Mouse (Mus musculus) spleen, adult 18-20 months (tissue): ENCODE data around the gene Cars2.
"Not testable (repeated sequence)": the region's sequence is repeated elsewhere in the genome, so short reads cannot be mapped to it uniquely, and the experiment has no call there.

Experiments
- DNase-seq, 2 experiments: peaks; one replicate each; pipeline ENCODE4 v3.0.0; 2022; ENCODE audit warnings: mixed read lengths in 2 of 2

The Cars2 gene

DNA sequence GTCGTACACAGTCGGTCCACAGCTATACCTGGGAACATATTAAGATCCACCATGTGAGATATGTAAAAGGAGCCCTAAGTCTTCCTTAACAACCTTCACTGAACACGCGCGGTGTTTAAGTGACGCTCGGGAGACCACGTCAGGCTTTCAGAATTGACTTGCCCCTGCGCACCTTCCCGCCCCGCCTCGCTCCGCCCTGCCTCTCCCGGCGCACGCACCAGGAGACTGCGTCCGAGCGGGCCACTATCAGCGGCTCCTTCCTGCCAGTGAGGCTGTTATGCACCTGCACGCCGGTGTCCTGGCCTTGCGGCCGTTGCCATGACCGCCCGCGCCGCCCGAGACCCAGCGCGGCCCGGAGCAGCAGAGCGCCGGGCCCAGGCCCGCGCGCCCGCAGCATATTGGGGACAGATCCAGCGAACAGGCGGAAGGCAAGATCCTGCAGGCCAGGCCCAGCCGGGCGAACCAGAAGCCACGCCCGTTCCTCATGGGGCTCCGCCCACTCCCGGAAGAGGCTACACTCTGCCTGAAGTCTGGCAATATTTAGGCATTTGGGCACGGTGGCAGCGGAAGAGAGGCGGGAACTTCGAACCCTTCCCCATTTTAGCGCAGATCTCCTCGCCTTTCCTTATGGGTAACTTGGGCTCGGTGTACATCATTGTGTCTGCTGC, at the start of gene Cars2:
Gene Cars2, minus strand, starts transcription at position 503 of the 668 bp plus-strand sequence.
- DNase-seq = peak; percentile 91 to 97

DNA sequence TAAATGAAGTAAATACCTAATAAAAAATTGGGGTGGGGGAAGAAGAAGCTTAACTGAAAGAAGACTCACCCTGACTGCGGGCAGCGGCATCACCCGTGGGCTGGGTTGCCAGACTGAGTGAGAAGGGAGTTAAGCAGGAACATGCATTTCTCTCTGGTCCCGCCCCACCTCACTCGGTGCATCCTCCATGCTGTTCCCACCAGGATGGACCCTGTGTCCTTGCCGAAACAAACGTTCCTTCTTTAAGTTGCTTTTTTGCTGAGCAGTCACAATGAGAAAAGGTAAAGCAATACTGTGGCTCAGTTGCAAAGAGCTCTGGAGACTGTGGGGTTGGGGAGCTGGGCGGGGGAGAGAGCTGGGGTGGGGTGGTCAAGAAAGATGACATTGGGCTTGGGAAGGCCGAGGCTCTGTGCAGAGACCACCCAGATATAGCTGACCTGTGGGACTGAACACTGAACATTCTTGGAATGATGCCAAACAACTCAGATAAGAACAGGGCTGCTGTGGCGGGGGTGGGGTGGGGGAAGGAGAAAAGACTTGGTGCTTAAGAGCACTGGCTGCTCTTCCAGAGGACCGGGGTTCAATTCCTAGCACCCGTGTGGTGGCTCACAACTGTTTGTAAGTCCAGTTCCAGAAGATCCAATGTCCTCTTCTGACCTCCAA, 42.8 kb upstream of the Cars2 start:
- no peak for DNase-seq

DNA sequence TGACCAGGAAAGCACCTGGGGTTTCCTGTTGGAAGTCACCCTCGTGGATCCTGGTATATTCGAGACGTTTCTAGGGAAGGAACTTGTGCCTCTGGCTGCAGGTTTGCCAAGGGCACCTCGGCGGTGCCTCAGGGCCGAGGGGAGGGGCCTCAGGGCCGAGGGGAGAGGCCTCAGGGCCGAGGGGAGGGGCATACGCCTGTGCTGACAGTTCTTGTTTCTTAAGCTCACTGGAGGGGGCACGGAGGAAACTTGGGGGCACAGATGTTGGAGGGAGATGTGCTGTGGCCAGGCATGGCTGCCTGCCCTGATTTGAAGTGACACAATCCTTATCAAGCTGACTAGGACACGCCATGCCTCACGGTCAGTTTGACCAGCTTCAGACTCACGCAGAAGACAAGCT, 41.7 kb upstream of the Cars2 start:
- DNase-seq = no peak

DNA sequence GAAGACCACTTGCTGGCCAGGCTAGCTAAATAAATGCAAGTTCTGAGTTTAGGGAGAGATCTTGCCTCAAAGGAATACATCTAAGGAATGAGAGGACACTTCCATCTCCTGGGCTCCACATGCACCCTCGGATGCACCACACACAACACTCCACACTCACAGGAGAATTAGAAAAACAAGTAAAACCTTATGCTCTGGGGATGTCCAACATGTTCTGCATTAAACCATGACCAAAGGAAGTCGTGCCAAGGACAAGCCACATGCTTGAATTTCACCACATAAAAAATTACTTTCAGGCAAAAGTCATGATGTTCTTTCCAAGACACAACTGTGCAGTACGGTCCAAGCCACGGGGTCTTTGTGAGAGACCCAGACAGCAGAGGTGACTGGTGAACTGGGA, 41.3 kb upstream of the Cars2 start:
- DNase-seq = no peak

DNA sequence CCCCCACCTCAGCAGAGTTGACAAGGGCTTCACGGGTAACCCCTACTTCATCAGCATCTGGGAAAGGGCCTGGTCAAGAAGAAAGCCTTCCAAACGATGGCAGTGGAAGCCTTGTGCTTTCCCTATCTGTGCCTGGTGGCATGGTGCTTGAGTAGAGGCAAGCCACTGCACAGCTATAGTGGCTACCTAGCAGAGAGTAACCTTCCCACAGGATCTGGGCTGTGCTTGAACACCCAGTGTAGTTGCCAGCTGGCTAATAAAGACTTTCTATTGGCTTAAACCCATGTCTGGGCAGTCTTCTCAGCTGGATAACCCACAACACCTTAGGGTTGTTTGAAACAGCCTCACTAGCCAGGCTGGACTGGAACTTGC, 35.8 kb upstream of the Cars2 start:
- DNase-seq = no peak

DNA sequence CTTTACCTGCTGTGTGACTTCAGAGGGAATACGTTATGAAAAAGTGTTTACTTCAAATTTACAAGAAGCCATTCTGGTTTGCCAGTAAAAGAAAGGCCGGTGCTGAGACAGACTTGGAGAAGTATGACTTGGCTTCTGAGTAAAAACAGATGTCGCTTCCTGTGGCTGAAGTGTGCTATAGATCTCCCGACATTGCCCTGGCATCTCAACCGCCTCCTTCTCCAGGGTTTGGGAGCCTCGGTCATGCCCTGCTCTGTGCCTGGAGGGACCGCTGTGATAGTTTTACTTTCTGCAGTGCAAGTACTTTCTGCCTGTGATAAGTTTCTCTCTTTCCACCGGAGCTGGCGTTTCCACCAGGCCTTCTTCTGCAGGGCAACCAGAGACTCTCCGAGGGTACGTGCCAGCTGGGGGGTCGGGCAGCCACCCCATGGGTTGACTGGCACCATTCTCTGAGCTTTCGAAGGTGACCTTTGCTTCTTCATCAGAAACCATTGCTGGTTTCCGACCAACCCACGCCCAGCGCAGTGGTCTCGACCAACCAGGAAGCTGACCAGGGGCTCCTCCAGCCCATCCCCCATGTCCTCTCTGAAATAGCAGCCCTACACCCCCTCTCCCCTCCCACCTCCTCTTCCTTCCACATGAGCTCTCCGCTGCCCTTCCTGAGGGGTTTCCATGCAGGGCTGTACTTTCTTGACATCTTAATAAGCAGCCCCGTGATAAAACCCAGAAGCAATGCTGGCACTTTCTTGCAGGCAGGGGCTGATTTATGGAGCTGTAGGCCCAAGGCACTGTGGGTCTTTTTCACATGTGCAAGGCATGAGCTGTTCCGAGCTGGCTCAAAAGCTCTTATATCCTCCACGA, 35.2 kb upstream of the Cars2 start:
- DNase-seq = no peak

DNA sequence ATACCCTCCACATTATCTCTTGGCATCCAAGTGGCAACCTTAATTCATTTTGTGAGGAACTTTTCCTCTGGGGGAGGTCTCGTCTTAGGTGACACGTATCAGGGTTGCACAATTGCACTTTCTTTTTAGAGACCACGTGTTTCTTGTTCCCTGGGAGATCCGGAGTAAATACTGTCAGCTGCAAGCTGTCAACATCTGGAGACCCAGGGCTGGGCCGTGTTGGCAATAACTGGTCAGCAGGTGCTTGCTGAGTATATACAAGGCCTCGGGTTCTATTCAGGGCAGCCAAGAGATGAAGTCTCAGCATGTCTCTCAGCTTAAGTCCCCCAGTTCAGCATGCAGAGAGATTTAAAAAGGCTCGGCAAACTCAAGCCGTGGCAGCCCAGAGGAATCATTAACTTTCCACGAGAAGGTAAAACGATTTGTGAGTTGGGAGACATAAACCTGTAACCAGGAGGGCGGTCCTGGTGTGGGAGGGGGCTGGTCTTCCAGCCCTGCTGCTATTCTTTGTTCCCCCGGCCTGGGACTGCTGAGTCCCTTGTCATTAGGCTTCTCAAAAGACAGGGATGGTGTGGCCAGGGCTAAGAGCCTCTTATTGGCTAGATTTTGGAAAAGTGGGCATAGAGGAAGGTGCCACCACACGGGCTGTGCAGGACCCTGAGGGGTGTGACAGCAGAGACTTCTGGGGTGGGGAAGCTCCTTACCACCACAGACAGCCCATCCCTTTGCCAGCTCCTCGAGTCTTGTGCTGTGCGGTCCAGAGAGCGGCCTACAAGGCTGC, 25.2 kb upstream of the Cars2 start:
- no peak for DNase-seq

DNA sequence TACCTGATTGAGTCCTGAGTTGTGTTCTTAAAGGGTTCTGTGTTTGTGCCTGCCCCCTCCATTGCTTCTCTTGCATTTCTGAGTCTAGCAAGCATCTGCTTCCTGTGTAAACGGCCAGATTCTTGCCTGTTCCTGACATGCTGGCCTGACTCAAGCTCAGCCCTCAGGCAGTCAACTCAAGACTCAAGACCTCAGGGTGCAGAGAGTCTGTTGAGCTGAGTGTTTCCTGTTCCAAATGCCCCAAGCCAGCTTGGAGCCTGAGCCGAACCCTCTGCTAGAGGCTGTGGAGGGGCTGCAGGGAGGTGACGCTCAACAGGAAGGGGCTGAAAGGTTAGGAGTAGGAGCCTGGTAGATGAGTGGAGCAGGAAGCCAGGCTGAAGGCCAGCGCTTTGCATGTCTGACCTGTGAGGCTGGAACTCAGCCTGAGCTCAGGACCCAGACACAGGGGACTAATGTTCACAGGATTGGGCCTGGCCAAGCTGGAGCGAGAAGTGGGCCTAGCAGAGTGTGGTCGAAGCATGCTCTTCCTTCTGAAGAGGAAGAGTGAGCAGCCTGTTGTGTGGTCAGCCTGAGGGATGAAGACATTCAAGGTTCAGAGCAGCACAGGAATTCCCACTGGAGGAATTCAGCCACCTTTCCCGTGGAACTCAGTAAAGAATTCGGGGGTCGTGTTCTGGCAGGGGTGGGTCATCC, 24.5 kb upstream of the Cars2 start:
- no peak for DNase-seq

DNA sequence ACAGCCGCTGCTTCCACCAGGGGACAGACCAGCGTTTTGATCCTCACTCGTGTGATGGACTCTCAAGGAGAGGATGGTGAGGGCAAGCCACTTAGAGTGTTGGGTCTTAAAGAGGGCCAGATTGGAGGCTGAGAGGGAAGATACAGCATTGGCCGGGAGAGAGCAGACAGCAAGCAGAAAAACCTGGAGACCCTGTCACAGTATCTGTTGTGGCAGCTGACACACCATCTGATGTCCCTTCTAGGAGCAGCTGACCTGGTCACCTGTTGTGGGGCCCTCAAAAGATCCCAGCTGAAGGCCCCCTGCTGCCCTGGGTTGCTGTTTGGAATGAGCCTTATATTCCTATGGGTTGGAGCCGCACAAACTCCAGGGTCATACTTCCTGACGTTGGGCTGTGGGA, 21.8 kb upstream of the Cars2 start:
- no peak for DNase-seq

DNA sequence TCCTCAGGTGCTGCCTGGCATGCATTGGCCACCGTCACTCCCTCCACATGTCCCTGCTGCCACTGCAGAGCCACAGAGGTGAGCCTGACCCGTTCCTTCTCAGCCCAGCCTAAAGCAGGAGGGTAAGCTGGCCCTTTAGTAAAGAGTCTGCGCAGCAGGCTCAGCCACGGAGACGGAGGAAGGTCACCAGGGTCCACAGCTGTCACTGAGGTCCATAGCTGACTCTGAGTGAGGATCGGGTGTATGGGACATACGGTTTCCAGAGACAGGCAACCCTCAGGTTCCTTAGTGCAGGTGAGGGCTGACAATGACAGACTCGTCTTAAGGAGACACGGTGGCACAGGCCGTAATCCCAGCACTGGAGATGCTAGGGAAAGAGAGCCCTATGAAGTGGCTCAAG, 21.4 kb upstream of the Cars2 start:
- no peak for DNase-seq

DNA sequence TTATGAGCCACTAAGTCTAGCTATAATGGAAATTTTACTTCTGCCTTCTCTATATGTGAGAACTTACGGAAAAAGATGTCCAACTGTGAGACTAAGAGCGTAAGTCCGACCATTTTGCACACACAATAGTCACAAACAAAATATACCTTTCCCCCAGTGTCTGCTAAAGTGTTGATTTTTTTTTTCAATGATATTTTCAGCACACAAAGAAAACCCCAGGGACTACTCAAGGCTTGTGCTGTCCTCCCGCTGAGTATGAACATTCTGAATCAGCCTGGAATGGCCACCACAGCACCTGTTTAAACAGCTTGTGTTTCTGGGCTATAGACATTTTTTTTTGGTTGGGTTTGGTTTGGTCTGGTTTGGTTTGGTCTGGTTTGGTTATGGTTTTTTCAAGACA, 20.2 kb upstream of the Cars2 start:
- no peak for DNase-seq

DNA sequence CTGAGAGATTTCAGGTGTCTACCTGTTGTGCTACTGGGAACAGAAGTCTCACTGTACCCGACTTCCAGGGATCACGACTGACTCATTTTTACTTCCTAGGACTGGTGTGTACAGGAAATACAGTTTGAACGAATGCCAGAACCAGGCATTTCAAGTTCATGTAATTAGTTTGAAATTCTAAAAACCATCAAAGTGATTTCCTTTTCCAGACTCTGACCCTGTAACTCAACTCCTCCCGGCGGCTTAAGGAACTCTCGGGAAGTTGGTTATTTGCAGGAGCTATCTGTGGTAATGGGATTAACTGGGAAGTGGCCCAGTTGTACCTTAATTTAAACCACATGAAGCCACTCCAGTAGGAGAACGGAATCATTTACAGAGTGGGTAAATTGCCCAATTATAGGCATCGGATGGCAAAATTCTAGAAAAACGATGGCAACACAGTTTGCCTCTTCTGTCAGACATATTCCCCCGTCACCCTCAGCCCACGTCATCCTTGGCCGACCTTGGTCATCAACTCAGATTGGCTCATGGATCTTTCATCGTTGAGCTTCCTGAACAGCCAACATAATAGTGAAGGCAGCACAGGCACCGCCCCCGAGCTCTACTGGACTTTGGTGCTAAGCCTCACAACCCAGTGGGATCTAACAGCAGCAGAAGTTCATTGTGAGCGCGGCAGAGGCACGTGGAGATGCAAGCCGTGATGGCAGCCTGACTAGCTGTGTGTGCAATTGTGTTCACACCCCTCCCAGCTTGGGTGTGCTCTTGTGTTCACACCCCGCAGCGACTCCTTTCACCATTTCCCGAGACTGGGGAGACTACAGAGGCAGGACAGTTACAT, 18.9 kb upstream of the Cars2 start:
- no peak for DNase-seq

DNA sequence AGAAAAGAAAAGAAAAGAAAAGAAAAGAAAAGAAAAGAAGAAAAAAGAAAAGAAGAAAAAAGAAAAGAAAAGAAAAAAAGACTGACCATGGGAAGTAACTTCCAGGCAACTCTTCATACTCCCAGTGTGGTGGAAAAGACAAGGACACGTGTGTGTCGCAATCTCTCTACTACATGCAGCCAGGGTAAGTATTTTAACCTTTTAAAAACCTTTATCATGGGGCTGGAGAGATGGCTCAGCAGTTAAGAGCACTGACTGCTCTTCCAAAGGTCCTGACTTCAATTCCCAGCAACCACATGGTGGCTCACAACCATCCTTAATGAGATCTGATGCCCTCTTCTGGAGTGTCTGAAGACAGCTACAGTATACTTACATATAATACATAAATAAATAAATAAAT, 17.6 kb upstream of the Cars2 start:
- DNase-seq = not testable (repeated sequence)

DNA sequence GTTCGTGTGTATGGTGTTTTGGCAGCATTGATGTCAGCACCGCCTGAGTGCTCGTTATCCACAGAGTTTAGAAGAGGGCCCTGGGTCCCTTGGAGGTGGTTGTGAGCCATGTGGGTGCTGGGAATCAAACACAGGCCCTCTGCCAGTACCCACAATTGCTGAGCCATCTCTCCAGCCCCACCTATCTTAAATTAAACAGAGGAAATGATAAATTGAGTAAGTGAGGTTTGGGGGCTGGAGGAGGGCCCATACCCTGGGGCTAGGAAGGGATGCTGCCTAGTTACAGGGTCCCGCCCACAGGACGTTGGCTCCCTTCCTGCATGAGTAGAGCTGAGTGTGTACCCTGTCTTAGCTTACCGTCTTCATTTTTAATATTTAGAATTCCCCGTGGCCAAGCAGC, 14.1 kb upstream of the Cars2 start:
- DNase-seq = no peak

DNA sequence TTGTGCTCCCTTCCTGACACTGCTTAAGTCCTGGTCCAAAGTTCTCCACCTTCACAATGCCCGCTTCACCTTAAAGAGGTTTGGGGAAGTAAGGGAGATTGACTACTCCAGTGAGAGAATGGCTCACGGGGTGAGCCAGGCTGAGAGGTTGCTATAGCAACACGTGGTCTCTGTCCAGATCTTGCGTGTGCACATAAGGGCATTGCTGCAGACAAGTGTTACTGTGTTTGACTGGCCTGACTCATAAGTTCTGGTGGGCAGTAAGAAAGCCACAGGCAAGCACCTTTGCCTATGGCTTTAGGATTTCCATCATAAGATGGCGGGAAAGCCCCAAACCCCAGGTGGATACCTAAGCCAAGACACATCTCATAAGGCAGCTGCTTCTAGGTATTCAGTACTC, 13.7 kb upstream of the Cars2 start:
- DNase-seq = no peak

DNA sequence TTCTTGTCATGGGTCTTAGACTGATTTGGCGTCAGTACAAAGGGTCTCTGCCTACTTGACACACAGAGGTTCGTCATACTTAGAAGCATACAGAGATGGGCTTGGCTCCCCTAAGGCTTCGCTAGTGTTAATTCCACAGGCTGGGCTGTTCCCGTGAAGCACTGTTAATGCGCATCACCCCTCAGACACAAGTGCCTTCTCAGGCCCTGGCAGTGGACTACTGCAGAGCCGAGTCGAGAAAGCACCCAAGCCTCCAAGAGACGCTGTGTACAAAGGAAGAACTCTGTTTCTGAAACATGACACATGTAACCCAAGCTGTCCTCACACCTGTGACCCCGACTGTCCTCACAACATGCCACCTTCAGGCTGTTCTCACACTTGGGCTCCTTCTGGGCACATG, 9.6 kb upstream of the Cars2 start:
- DNase-seq = no peak

DNA sequence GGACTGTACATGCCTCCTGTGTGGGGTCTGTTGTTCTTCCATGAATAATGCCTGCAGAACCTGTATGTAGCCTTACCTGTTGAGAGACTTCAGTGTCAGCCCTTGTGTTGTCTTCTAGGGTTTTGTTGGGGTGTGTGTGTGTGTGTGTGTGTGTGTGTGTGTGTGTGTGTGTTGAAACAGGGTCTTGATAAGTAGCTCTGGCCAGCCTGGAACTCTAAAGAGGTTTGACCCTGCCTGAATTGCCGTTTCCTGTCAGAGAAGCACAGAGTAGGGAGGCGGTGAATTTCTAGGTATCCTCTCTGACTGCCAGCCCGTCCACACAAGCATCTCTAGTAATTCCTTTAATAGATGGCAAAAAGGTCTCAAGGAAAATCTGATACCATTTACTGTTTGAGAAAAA, 8.9 kb upstream of the Cars2 start:
- DNase-seq = no peak

DNA sequence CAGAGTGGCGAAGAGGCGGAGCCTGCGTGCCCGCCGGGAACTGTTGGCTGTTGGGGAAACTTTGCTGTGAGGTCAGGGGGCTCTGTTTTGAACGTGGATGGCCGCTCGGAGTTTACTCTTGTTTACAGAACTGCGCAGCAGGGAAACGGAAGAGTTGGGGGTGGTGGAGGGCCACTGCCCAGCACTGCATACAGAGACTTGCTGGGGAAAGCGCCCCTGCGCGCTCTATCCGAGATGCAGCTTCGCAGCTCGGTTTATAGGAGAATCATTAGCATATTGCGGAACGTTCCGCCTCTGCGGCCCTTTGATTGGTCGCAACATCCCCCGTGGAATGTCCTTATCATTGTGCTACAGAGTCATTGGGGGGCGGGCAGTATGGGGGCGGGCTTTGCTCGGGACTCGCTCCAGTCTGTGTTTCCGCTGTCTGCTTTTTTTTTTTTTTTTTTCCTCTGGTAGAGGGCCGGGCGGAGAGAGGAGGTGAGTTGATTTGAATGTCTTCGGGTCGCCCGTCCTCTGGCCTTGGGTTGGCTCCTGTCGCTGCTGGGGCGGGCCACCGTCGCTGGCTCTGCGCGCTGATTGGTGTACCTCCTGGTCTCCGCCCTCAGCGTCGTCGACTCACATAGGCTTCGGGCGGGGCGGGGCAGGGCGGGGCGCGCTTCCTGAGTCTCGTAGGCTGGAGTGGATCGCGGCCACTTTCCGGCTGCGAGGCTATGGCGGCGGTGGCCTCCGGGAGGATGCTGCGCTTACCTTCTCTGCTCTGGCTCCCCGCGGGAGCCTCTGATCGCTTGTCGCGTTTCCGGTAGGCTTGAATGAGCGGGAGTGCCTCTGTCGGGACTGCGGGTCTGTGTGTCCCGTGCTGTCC, 7.4 kb upstream of the Cars2 start:
- peak; percentile 90 to 95 for DNase-seq

DNA sequence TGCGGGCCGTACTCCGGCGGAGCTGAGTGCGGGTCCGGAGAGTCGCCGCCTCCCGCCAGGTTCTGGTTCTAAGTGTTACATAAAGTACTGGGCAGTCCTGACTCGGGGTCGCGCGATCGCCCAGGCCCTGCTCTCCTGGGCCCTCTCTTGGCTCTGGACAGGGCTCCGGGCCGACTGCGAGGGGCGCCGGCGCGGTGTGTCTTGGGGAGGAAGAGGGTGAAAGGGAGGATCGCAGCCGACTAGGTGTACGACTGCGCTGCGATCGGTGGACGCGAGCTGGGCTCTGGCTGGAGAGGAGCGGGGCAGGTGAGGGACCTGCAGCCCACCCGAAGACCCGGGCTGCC, 6.8 kb upstream of the Cars2 start:
- DNase-seq = no peak

DNA sequence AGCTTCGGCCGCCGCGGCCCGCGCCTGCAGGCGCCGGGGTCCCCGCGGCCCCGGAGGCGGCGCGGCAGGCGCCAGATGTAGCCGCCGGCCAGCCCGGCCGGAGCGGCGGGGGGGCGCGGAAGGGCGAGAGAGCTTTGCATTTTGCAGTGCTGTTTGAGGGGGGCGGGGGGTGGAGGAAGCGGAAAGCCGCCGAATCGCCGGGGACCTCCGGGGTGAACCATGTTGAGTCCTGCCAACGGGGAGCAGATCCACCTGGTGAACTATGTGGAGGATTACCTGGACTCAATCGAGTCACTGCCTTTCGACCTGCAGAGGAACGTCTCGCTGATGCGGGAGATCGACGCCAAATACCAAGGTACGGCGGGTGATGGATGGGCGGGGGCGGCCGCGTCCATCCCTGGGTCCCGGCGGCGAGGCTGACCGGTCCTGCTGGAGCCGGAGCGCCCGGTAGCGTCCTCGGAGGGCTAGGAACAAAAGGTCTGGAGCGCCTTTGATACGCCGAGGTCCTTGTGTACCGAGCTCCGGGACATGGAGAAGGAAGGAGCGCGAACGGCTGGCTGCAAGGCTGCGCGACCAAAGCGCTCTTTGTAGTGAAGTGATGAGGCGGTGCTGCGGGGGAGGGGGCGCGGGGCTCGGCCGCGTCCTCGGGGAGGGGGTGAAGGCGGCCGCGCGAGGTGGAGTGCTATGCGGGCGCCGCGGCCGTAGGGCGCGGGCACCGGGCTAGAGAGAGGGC, 6.3 kb upstream of the Cars2 start:
- peak; percentile 57 to 64 for DNase-seq
